Mouse (Mus musculus) 416B (cell line): ENCODE data around the gene Gjb2.

Experiments
- DNase-seq: peaks from one replicate; pipeline ENCODE4 v3.0.0; 2011; ENCODE audit warnings: low read depth

Gjb2 gene

DNA sequence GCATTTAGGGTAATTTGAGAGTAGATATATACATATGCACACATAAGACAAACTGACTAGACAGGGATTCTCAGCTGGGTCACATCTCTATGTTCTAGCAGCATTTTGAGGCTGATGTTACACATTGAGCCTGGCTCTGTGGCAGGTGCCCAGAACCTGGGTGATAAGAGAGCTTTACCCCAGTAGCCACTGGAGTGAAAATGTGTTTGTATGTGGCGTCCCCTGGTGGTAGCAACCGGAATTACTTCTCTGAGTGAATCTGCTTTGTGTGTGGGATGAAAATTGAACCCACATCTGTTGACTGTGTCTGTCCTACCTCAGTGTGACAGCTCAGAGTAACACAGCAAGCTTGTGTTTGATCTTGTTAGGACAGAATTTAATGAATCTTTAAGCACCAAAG is 34.6 kb downstream of the Gjb2 start:
- DNase-seq: peak; percentile 73

DNA sequence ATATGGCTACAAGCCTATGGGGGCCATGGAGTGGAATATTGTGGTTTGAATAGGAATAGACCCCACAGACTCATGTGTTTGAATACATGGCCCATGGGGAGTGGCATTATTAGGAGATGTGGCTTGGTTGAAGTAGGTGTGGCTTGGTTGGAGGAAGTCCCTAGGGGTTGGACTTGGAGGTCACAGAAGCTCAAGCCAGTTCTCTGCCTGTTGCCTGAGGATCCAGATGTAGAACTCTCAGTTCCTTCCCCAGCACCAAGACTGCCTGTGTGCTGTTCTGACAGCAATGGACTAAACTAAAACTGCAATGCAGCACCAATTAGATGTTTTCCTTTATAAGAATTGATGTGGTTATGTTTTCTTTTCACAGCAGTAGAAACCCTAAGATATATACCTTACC is 38.4 kb downstream of the Gjb2 start:
- DNase-seq: no peak

DNA sequence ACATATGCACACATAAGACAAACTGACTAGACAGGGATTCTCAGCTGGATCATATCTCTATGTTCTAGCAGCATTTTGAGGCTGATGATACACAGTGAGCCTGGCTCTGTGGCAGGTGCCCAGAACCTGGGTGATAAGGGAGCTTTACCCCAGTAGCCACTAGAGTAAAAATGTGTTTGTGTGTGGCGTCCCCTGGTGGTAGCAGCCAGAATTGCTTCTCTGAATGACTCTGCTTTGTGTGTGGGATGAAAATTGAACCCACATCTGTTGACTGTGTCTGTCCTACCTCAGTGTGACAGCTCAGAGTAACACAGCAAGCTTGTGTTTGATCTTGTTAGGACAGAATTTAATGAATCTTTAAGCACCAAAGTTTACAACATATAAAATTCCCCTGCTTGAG is 44.5 kb downstream of the Gjb2 start:
- DNase-seq: peak; percentile 72

DNA sequence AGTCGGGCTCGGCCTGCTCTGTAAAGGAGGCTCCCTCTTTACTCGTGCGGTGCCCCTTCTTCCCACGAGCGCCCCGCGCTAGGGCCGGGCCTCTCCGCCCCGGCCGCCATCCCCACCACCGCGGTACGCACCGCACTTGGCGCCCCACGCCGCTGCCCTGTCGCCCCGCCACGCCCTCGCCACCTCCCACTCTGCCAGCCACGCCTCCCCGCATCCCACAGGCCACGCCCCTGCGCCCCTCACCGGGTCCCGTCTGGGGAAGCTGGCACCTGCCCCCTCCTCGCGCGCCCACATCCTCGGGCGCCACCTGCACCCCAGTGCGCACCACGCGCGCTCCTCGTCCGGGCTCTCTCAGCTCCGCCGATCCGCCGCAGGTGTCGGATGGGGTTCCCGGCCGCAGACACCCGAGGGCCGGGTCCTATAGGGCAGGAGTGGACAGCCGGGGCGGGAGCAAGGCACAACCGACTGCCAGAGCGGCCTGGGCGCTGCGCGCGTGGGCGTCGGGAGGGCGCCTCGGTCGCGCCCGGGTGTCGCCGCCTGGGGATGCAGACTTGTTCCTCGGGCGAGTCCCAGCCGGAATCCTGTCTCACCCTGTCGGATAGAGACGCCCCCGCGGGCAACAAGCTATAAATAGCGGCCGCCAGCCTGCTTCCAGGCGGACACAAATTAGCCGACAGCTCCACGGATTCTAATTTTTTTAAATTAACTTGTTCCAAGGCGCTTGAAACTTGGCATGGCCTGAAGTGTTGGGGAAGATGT is 46.8 kb downstream of the Gjb2 start, which contains the start of gene Gja3:
Gene Gja3, minus strand, starts transcription at position 538 of the 759 bp plus-strand sequence.
- DNase-seq: no peak

DNA sequence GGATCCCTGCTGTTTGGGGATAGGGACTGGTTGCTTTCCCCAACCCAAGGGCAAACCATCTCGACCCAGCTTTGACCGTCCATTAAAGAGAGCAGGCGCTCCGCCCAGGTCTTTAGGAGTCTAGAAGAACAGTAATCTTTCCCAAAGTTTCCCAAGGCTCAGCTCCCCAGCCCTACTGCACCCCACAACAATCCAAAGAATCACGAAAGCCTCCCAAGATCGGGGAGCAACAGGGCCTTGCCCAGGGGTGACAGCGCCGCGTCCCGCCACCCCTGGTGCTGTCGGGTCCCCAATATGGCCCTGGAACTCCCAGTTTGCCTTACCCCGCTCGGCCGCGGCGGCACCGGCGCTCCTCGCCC is 47.3 kb downstream of the Gjb2 start:
- DNase-seq: no peak

DNA sequence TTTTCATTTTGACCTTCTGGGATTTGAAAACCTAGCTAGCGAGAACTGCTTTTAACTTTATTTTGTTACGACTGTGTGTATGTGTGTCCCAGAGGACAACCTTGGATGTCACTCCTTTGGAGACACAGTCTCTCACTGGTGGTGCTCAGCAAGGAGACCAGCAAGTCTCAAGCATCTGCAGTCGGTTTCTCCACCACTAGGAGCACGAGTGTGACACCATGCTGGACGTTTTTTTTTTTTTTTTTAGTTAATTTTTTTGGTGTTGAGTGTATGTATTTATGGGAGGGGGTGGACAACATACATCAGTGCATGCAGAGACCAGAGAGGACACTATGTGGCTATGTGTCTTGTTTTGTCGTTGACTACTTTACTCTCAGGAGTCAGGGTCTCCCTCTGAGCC is 51.8 kb downstream of the Gjb2 start:
- DNase-seq: no peak
